Mouse (Mus musculus): Measurements from ENCODE around the gene Gm9376.

Gene Gm9376

GRCm38 (mm10) chr14:118282272-118282671 lies 15.5 kb downstream of the Gm9376 start:
- no peak for DNase-seq (ENCODE audit: low read depth in 2 of 2, low spot score in 2 of 2)

- DNase-seq (ENCODE audit: low read depth in 2 of 2, low spot score in 2 of 2) = no peak
These were observed 16.2 kb downstream of the Gm9376 start for GRCm38 (mm10) chr14:118282917-118283316.

GRCm38 (mm10) chr14:118286096-118286495 lies 19.3 kb downstream of the Gm9376 start:
- DNase-seq (ENCODE audit: low read depth in 2 of 2, low spot score in 2 of 2) = no peak

- no peak for DNase-seq (ENCODE audit: low read depth in 2 of 2, low spot score in 2 of 2)
These were observed 22.4 kb downstream of the Gm9376 start for GRCm38 (mm10) chr14:118289133-118289532.

- no peak for DNase-seq (ENCODE audit: low read depth in 2 of 2, low spot score in 2 of 2)
These were observed 23.2 kb downstream of the Gm9376 start for GRCm38 (mm10) chr14:118290009-118290408.

GRCm38 (mm10) chr14:118302606-118303005 lies 35.8 kb downstream of the Gm9376 start:
- DNase-seq (ENCODE audit: low read depth in 2 of 2, low spot score in 2 of 2) = no peak

GRCm38 (mm10) chr14:118304560-118304959 lies 37.8 kb downstream of the Gm9376 start:
- DNase-seq (ENCODE audit: low read depth in 2 of 2, low spot score in 2 of 2) = no peak

GRCm38 (mm10) chr14:118305951-118306350 lies 39.2 kb downstream of the Gm9376 start:
- no peak for DNase-seq (ENCODE audit: low read depth in 2 of 2, low spot score in 2 of 2)

GRCm38 (mm10) chr14:118307060-118307459 lies 40.3 kb downstream of the Gm9376 start:
- no peak for DNase-seq (ENCODE audit: low read depth in 2 of 2, low spot score in 2 of 2)

- no peak for DNase-seq (ENCODE audit: low read depth in 2 of 2, low spot score in 2 of 2)
These were observed 44.9 kb downstream of the Gm9376 start for GRCm38 (mm10) chr14:118311703-118312102.

GRCm38 (mm10) chr14:118312664-118313063 lies 45.9 kb downstream of the Gm9376 start:
- no peak for DNase-seq (ENCODE audit: low read depth in 2 of 2, low spot score in 2 of 2)

- no peak for DNase-seq (ENCODE audit: low read depth in 2 of 2, low spot score in 2 of 2)
These were observed 47.2 kb downstream of the Gm9376 start for GRCm38 (mm10) chr14:118313931-118314330.

GRCm38 (mm10) chr14:118317260-118317659 lies 50.5 kb downstream of the Gm9376 start:
- DNase-seq (ENCODE audit: low read depth in 2 of 2, low spot score in 2 of 2) = no peak
